Mouse (Mus musculus): Measurements from ENCODE around the gene Lsm14a.

DNA sequence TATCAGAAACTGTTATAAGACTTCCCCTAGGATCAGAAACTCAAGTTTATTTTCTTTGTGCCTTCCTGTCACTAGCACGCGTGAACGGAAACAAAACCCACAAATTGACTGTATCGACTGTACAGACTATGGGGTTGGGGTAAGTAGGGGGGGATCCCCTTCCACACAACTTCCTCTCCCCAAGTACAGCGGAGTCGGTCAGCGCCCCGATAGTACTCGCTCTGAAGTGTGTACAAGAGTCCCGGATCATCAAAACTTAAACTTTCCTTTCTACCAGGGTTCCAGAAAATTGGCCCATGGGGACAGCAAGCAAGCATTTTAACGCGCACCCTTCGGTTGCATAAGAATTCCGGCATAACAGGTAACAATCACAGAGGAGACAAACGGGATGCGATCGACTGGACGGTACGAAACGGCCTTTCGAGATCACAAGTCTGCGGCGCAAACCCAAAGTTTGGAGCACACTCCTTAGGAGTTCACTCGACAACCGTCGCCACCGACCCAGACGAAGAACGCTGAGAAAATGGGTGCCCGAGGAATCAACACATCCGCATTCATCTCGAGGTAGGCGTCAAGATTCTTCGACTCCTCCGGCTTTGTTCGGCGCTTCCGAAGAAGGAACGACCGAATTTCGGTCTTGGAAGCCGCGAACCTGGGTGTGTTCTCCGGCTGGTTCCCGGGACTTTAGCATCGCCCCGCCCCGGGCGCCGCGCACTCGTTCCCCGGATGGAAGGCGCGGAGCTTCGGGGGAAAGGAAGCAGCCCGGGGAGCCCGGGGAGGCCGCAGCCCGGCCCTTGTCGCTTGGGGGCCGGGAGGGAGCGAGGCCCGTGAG lies 4.5 kb downstream of the Lsm14a start:
- TF ChIP-seq CTCF (conservative IDR thresholded peaks at IDR 0.05; ENCODE audit: insufficient read depth, insufficient read length, low read depth, low read length) (no peak), POLR2A (IDR thresholded peaks at IDR 0.05; ENCODE audit: low read depth, low read length) (no peak)
